Mouse (Mus musculus) neural tube, embryonic 11.5 days (tissue): Measurements from ENCODE around the gene Ppp4c. TPM values are rescaled to one million over a fixed set of nuclear protein-coding genes. Genes with fewer than 3 reads are reported as not detected.

Source experiments
- ATAC-seq: fragments of 200-750 bp; cut with Nextera tagmentation; 2 replicates; pipeline ENCODE4 v1.8.0; 2017; ENCODE audit warnings: moderate number of reproducible peaks, mild to moderate bottlenecking, moderate TSS enrichment, moderate library complexity; ENCODE audit not compliant: insufficient read depth, low FRiP score, low TSS enrichment
- DNase-seq: peaks from one replicate; pipeline ENCODE4 v3.0.0-alpha.2; 2015; ENCODE audit warnings: low spot score
- H3K27ac ChIP-seq: fragments of 300-500 bp; sonication (generic); 2 replicates; pipeline ENCODE4 v1.5.1; 2014; ENCODE audit warnings: low read depth, mild to moderate bottlenecking, low read length
- H3K27me3 ChIP-seq: fragments of 300-500 bp; sonication (generic); 2 replicates; pipeline ENCODE4 v1.6.1; 2014; ENCODE audit warnings: mild to moderate bottlenecking, low read length, mixed read lengths; ENCODE audit not compliant: control insufficient read depth, insufficient read depth
- H3K36me3 ChIP-seq: fragments of 300-500 bp; sonication (generic); 2 replicates; pipeline ENCODE4 v1.6.1; 2014; ENCODE audit warnings: mild to moderate bottlenecking, low read length, moderate library complexity, mixed read lengths; ENCODE audit not compliant: control insufficient read depth, insufficient read depth
- H3K4me1 ChIP-seq: fragments of 300-500 bp; sonication (generic); 2 replicates; pipeline ENCODE4 v1.6.1; 2014; ENCODE audit warnings: low read length, mixed read lengths; ENCODE audit not compliant: control insufficient read depth, insufficient read depth
- H3K4me2 ChIP-seq: fragments of 300-500 bp; sonication (generic); 2 replicates; pipeline ENCODE4 v1.6.1; 2014; ENCODE audit warnings: low read depth, mild to moderate bottlenecking, moderate library complexity
- H3K4me3 ChIP-seq: fragments of 300-500 bp; sonication (generic); 2 replicates; pipeline ENCODE4 v1.5.1; 2014; ENCODE audit warnings: low read depth, low read length
- H3K9ac ChIP-seq: fragments of 300-500 bp; sonication (generic); 2 replicates; pipeline ENCODE4 v1.6.1; 2014; ENCODE audit warnings: mild to moderate bottlenecking, low read length
- H3K9me3 ChIP-seq: fragments of 300-500 bp; sonication (generic); 2 replicates; pipeline ENCODE4 v1.6.1; 2016; ENCODE audit warnings: low read length; ENCODE audit not compliant: control insufficient read depth
- WGBS: fragments of 180-500 bp; shearing (Covaris S2); extraction: QIAGEN DNeasy Blood & Tissue Kit; methylation state at CpG from one replicate; pipeline ENCODE4 v1.1.7; 2014; 5-methylcytosine and 5-hydroxymethylcytosine counted together
- polyA plus RNA-seq: library from polyadenylated mRNA; unstranded; fragments of >200 nt; fragmentation: Nextera tagmentation; extraction: Ambion mirVana; gene quantifications from 2 replicates; pipeline ENCODE4 v1.2.1, GENCODE M21; 2014

Gene Ppp4c
- polyA plus RNA-seq, 1 experiment from 2014 or later, result 318 TPM

DNA sequence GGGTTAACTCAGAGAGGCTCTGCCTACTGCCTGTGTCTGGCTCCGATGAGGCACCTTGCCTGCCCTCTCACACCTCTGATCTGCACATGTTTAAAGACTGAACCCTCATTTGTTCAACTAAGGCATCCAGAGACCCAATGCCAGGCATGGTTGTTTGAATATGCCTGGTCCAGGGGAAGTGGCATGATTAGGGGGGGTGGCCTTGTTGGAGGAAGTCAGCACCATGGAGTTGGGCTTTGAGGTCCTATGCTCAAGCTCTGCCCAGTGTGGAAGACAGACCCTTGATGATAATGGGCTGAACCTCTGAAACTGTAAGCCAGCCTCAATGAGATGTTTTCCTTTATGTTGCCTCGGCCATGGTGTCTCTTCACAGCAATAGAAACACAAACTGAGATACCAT is 18.9 kb downstream of the Ppp4c start:
- H3K27me3 ChIP-seq, result no peaks in the 10 kb centered on the region
- peaks cover 13% of the 10 kb centered on the region for H3K4me1 ChIP-seq
- H3K9ac ChIP-seq, result no peak overlapping the region
- H3K4me2 ChIP-seq, result no peak overlapping the region
- WGBS, result 70% methylated on average over 2 of the region's 2 CpGs
- ATAC-seq, result no peak
- H3K36me3 ChIP-seq, result no peaks in the 10 kb centered on the region
- DNase-seq, result no peak
- H3K4me3 ChIP-seq, result no peak overlapping the region
- no peaks in the 10 kb centered on the region for H3K9me3 ChIP-seq
- no peak overlapping the region for H3K27ac ChIP-seq

GRCm38 (mm10) chr7:126770784-126771183 is 21.5 kb downstream of the Ppp4c start:
- H3K9me3 ChIP-seq, result no peaks in the 10 kb centered on the region
- H3K9ac ChIP-seq, result no peak overlapping the region
- H3K36me3 ChIP-seq, result no peaks in the 10 kb centered on the region
- ATAC-seq, result no peak
- H3K27me3 ChIP-seq, result no peaks in the 10 kb centered on the region
- 81% methylated on average over 12 of the region's 12 CpGs for WGBS
- no peak overlapping the region for H3K27ac ChIP-seq
- peaks cover 2% of the 10 kb centered on the region for H3K4me1 ChIP-seq
- H3K4me2 ChIP-seq, result no peak overlapping the region
- no peak for DNase-seq
- no peak overlapping the region for H3K4me3 ChIP-seq

DNA sequence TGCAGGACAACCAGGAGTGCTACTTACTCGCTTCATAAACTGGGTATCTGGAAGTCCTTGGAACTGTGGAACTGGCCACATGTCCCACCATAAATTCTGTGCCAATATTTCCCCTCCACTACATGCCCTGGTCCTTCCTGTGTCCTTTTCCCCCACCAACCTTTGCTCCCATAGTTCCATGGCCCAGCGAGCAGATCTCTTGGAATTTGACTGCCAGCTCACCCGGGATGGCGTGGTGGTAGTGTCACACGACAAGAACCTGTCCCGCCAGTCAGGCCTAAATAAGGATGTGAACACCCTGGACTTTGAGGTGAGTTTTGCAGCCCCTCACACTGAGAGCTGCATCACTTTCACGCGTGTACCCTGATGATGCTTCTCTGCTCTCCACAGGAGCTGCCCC is 25.3 kb downstream of the Ppp4c start:
- H3K4me3 ChIP-seq, result no peak overlapping the region
- ATAC-seq (no peak), DNase-seq (no peak)
- no peaks in the 10 kb centered on the region for H3K9me3 ChIP-seq
- H3K36me3 ChIP-seq, result no peaks in the 10 kb centered on the region; the same call in 1 of the 2 replicates
- no peak overlapping the region for H3K9ac ChIP-seq
- no peaks in the 10 kb centered on the region for H3K4me1 ChIP-seq
- no peaks in the 10 kb centered on the region for H3K27me3 ChIP-seq
- no peak overlapping the region for H3K27ac ChIP-seq
- no peak overlapping the region for H3K4me2 ChIP-seq
- 93% methylated on average over 8 of the region's 8 CpGs for WGBS

DNA sequence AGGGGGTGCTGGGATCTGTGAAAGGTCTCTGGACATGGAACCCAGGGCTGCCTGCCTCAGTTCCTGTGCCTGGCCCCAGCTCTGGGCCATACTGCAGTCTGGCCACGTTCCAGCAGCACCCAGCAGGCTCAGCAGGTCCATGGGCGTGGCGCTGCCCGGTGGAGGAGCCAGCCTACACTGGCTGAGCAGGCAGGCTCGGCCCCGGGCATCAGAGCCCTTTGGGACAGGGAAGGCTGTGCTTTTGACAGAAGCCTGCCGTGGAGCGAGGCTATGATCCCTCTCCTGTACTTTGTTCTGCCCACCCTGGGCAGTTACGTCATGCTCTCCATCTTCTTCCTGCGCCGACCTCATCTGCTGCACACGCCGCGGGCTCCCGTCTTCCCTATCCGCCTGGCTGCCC is 26.1 kb downstream of the Ppp4c start, which contains the start of gene Gdpd3:
TSS of gene Gdpd3 (plus strand) at position 134 of the 400 bp plus-strand sequence.
- 94% methylated on average over 16 of the region's 16 CpGs for WGBS
- Histone ChIP-seq H3K4me1 (no peaks in the 10 kb centered on the region), H3K36me3 (no peaks in the 10 kb centered on the region; the same call in 1 of the 2 replicates), H3K27ac (no peak within 1 kb of the TSS), H3K9ac (no peak within 1 kb of the TSS), H3K9me3 (no peaks in the 10 kb centered on the region), H3K27me3 (no peaks in the 10 kb centered on the region), H3K4me2 (no peak within 1 kb of the TSS), H3K4me3 (no peak within 1 kb of the TSS)
- DNase-seq (no peak), ATAC-seq (no peak)

GRCm38 (mm10) chr7:126765540-126765939 is 26.8 kb downstream of the Ppp4c start:
- ATAC-seq (no peak), DNase-seq (no peak)
- Histone ChIP-seq H3K27me3 (no peaks in the 10 kb centered on the region), H3K4me3 (no peak overlapping the region), H3K4me2 (no peak overlapping the region), H3K36me3 (no peaks in the 10 kb centered on the region; the same call in 1 of the 2 replicates), H3K27ac (no peak overlapping the region), H3K4me1 (0 out of 2 replicates have a peak, but pooled peaks cover 2% of the 10 kb centered on the region), H3K9me3 (no peaks in the 10 kb centered on the region), H3K9ac (no peak overlapping the region)
- WGBS, result 91% methylated on average over 9 of the region's 9 CpGs

GRCm38 (mm10) chr7:126762471-126763008 is 29.8 kb downstream of the Ppp4c start:
- DNase-seq (no peak), ATAC-seq (no peak)
- no peak overlapping the region for H3K9ac ChIP-seq
- H3K4me1 ChIP-seq, result 0 out of 2 replicates have a peak, but pooled peaks cover 2% of the 10 kb centered on the region
- 85% methylated on average over 17 of the region's 17 CpGs for WGBS
- H3K27ac ChIP-seq, result no peak overlapping the region
- no peaks in the 10 kb centered on the region for H3K9me3 ChIP-seq
- H3K27me3 ChIP-seq, result no peaks in the 10 kb centered on the region
- no peak overlapping the region for H3K4me3 ChIP-seq
- H3K4me2 ChIP-seq, result no peak overlapping the region
- H3K36me3 ChIP-seq, result no peaks in the 10 kb centered on the region; the same call in 1 of the 2 replicates

DNA sequence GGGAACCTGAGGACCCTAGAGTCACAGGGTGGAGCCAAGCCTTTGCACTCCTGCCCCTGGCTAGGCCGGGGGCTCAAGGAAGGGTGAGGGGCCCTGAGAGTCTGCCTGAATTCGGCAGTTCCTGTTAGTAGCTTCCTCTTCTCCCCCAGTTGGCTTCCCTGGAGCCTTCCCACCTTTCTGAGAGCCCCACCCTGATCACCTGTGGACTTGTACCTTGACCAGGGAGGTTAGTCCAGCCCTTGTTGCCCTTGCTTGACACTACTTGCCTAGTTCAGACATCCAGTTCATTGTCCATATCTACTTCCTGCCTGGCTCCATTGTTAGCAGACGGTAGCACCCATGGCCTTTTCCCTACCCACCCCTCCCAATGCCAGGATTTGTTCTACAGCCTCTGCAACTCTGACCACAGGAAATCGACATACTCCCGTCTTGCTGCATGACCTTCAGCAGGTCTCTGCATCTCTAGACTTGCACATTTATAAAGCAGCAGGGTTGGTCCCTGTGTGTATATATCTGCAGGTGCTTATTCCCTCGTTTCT is 30.7 kb downstream of the Ppp4c start:
- Histone ChIP-seq H3K4me3 (no peak overlapping the region), H3K27ac (no peak overlapping the region), H3K9ac (no peak overlapping the region), H3K4me1 (0 out of 2 replicates have a peak, but pooled peaks cover 2% of the 10 kb centered on the region), H3K9me3 (no peaks in the 10 kb centered on the region), H3K4me2 (no peak overlapping the region), H3K36me3 (no peaks in the 10 kb centered on the region; the same call in 1 of the 2 replicates), H3K27me3 (no peaks in the 10 kb centered on the region)
- DNase-seq (no peak), ATAC-seq (no peak)
- WGBS, result 84% methylated on average over 6 of the region's 6 CpGs

DNA sequence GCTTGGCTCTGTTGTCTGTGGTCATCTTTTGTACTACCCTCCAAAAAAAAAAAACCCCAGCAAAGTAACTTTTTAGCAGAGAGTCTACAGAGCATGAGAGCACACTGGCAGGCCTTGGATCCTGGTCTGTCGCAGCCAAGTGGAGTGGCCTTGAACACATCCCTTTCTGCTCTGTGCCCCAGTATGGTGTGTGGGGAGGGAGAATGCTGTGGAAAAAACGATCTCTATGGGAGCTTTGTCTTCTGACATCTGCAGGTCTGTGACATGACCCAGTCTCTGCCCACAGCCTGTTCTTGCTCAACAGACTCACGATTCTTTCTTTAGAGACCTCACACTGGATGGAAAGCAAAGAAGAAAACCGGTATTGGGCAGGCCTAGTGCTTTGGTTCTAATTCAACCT is 31.3 kb downstream of the Ppp4c start:
- Histone ChIP-seq H3K4me3 (no peak overlapping the region), H3K4me1 (0 out of 2 replicates have a peak, but pooled peaks cover 2% of the 10 kb centered on the region), H3K36me3 (no peaks in the 10 kb centered on the region; the same call in 1 of the 2 replicates), H3K9ac (no peak overlapping the region), H3K9me3 (no peaks in the 10 kb centered on the region), H3K27ac (no peak overlapping the region), H3K27me3 (no peaks in the 10 kb centered on the region), H3K4me2 (peak overlapping the region; percentile 96; the same call in 1 of the 2 replicates)
- 78% methylated on average over 4 of the region's 4 CpGs for WGBS
- DNase-seq (no peak), ATAC-seq (no peak)

DNA sequence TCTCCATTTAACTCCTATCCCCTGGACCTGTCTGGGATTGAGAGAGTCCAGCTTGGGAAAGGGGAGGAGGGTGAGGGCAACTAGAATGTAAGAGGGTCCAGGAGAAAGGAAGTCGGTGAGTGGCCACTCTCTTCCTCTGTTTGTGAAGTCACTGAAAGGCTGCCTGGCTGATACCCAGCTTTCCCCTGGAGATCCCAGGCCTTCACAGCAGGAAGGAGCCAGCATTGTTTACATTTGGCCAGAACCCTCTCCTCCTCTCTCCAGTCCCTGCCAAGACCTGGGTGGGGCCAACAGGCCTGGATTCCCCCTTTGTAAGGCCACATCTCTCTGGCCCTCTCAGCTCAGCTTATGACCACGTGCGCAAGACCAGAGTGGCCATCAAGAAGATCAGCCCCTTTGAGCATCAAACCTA is 31.9 kb downstream of the Ppp4c start:
- 0 out of 2 replicates have a peak, but pooled peaks cover 2% of the 10 kb centered on the region for H3K4me1 ChIP-seq
- H3K9me3 ChIP-seq, result no peaks in the 10 kb centered on the region
- ATAC-seq (no peak), DNase-seq (no peak)
- H3K4me3 ChIP-seq, result peak overlapping the region; percentile 64
- H3K36me3 ChIP-seq, result no peaks in the 10 kb centered on the region; the same call in 1 of the 2 replicates
- no peaks in the 10 kb centered on the region for H3K27me3 ChIP-seq
- peak overlapping the region; percentile 96 for H3K4me2 ChIP-seq
- peak overlapping the region; percentile 78 for H3K9ac ChIP-seq
- H3K27ac ChIP-seq, result peak overlapping the region; percentile 75
- 26% methylated on average over 3 of the region's 3 CpGs for WGBS
